Mouse (Mus musculus): ENCODE data around the gene Gm11020.
"Not testable (repeated sequence)": the region's sequence is repeated elsewhere in the genome, so short reads cannot be mapped to it uniquely, and the experiment has no call there.

- TF ChIP-seq POLR2A (IDR thresholded peaks at IDR 0.05; ENCODE audit: borderline replicate concordance, low read depth, low read length); CTCF (IDR thresholded peaks at IDR 0.05; ENCODE audit: low read depth, low read length): not testable (repeated sequence)
Observed at GRCm38 (mm10) chr8:104321267-104321666, at the start of gene Gm11020.

Measured in bone marrow macrophage, adult 2 months (primary cell).